Mouse (Mus musculus) CD4-positive naive resting alpha-beta T cell, adult 57 days (primary cell): ENCODE results near the gene Ctdspl. TPM values are rescaled to one million over a fixed set of nuclear protein-coding genes. Genes with fewer than 3 reads are reported as not detected.

Source experiments
- total RNA-seq: library from RNA; stranded (reverse); gene quantifications from one replicate; pipeline ENCODE4 v1.2.4, GENCODE M21; 2023

Gene Ctdspl
- 0.77 TPM for total RNA-seq

GRCm38 (mm10) chr9:118926111-118926650 lies at the start of gene Ctdspl:
Ctdspl (plus strand) TSS chr9:118926453.

GRCm38 (mm10) chr9:119052154-119052944 lies 126.1 kb downstream of the Ctdspl start, which contains the start of gene Vill:
Vill (plus strand) TSS chr9:119052778.

Other genes with a start within 250 kb of the Ctdspl start
- 1.4 TPM for gene Vill, start 126.3 kb downstream of the Ctdspl start, total RNA-seq
- gene Plcd1, start 167.0 kb downstream of the Ctdspl start, total RNA-seq, result 1.2 TPM
- gene Dlec1, start 176.0 kb downstream of the Ctdspl start, total RNA-seq, result not detected
- 0.47 TPM for gene Acaa1b, start 230.6 kb downstream of the Ctdspl start, total RNA-seq
- not detected for gene Gm47289, start 232.7 kb downstream of the Ctdspl start, total RNA-seq